Mouse (Mus musculus) heart, adult 2 months (tissue): ENCODE results near the gene Aadac. TPM values are rescaled to one million over a fixed set of nuclear protein-coding genes. Genes with fewer than 3 reads are reported as not detected.

ENCODE experiments used
- DNase-seq, 2 experiments: peaks; one replicate each; pipeline ENCODE4 v3.0.0; 2021
- H3K27ac ChIP-seq: fragments of 200-600 bp; 2 replicates; pipeline ENCODE4 v1.8.1; 2022
- H3K27me3 ChIP-seq: fragments of 200-500 bp; 2 replicates; pipeline ENCODE4 v1.6.1; 2012; ENCODE audit warnings: mild to moderate bottlenecking, low read length, inconsistent platforms, mixed read lengths; ENCODE audit not compliant: control insufficient read depth, insufficient read depth
- H3K36me3 ChIP-seq: fragments of 200-500 bp; 2 replicates; pipeline ENCODE4 v1.6.1; 2012; ENCODE audit warnings: low read length, inconsistent platforms; ENCODE audit not compliant: control insufficient read depth, insufficient read depth
- H3K4me1 ChIP-seq: fragments of 200-500 bp; 2 replicates; pipeline ENCODE4 v1.6.1; 2011; ENCODE audit warnings: low read length; ENCODE audit not compliant: control insufficient read depth, insufficient read depth
- H3K4me3 ChIP-seq: fragments of 200-600 bp; 2 replicates; pipeline ENCODE4 v1.8.1; 2022
- H3K79me2 ChIP-seq: fragments of 200-500 bp; replicated peaks from 2 replicates; pipeline ENCODE4 v1.6.1; 2012; ENCODE audit warnings: mild to moderate bottlenecking, inconsistent platforms, low read length, moderate library complexity, mixed read lengths; ENCODE audit not compliant: control insufficient read depth, insufficient read depth
- H3K9ac ChIP-seq: fragments of 200-500 bp; 2 replicates; pipeline ENCODE4 v1.6.1; 2012; ENCODE audit warnings: low read depth, mild to moderate bottlenecking, control low read depth, inconsistent platforms, low read length, mixed read lengths
- CTCF ChIP-seq: fragments of 200-600 bp; IDR thresholded peaks from 2 replicates; pipeline ENCODE4 v1.8.1; 2022; ENCODE audit warnings: antibody characterized with exemption, mild to moderate bottlenecking, moderate library complexity
- EP300 ChIP-seq: fragments of 200-500 bp; IDR thresholded peaks from 2 replicates; pipeline ENCODE4 v1.6.1; 2011; ENCODE audit warnings: low read depth, low read length, control low read depth; ENCODE audit not compliant: insufficient read depth
- POLR2A ChIP-seq: fragments of 200-500 bp; IDR thresholded peaks from 2 replicates; pipeline ENCODE4 v1.6.1; 2011; ENCODE audit warnings: mild to moderate bottlenecking, low read depth, low read length, control low read depth; ENCODE audit not compliant: insufficient read depth
- WGBS: fragments of 180-500 bp; shearing (Covaris S2); methylation state at CpG from one replicate; pipeline ENCODE4 v1.1.7; 2018; 5-methylcytosine and 5-hydroxymethylcytosine counted together
- intact Hi-C: fragments of 180-260 bp; cut with DNase I; formaldehyde crosslinking; loops from one replicate; pipeline ENCODE4 v1.15.1; 2025
- long read RNA-seq: library from polyadenylated mRNA; stranded (forward); transcript quantifications from one replicate; pipeline ENCODE4 v2.0.0, GENCODE M21; 2021
- polyA plus RNA-seq: library from polyadenylated mRNA; depleted of rRNA; stranded (reverse); fragments of >200 nt; gene quantifications from 2 replicates; pipeline ENCODE4 v1.2.3, GENCODE M21; 2012; rRNA removed
- total RNA-seq, 2 experiments: library from RNA; stranded (reverse); gene quantifications; 2 replicates each; pipeline ENCODE4 v1.2.3; 2021

Aadac gene
- total RNA-seq (not detected), polyA plus RNA-seq (0.12 TPM in 1 of 2 replicates, not detected in the other)
- long read RNA-seq, result 0 reads

DNA sequence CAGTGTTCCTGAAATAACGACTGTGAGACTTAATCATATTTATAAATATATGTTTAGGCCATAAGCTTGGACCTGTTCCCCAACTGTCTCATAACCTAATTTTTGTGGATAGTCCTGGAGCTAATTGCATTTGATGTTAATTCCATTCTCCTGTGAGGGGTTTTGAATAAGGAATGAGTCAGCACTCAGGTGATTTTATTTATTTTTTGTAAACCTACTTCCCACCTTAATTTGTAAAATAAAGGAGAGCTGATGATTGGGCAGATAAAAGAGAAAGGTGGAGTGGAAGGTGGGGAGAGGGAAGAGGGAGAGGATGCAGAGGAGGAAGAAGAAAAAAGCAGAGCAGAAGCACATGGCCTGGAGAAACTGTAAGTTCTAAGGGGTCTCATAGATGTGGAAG is at the start of gene Aadac:
Gene Aadac (plus strand): TSS at position 301 of the 400 bp plus-strand sequence.
- WGBS, result 57% methylated on average over 1 of the region's 1 CpGs

DNA sequence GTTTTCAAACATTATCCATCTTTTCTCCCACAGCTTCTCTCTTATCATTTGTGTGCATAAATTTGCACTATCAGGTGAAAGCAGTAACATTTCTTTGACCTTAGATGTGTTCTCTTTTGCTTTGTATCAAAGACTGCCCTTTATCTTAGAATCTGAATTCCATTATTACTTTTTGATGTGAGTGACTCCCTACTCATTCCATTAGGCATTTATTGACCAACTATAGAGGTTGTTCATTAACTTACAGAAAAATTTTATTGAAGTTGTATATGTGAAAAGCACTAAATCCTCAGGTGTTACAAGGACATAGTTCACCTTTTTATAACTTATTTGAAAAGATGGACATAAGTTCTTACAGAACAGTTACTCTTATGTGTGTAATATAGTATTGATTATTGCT is 21.9 kb upstream of the Aadac start:
- H3K9ac ChIP-seq, result no peak overlapping the region
- no peak overlapping the region for H3K4me3 ChIP-seq
- DNase-seq, result no peak
- TF ChIP-seq EP300 (no peak), POLR2A (no peak), CTCF (no peak)
- H3K36me3 ChIP-seq, result no peaks in the 10 kb centered on the region
- no peaks in the 10 kb centered on the region for H3K27me3 ChIP-seq
- intact Hi-C loops, result no loop called here
- no peaks in the 10 kb centered on the region for H3K4me1 ChIP-seq
- H3K79me2 ChIP-seq, result no peaks in the 10 kb centered on the region
- no peak overlapping the region for H3K27ac ChIP-seq

More for the DNA sequence above, at the start of gene Aadac:
- H3K79me2 ChIP-seq, result no peaks in the 10 kb centered on the region
- DNase-seq, result no peak
- no peak for TF ChIP-seq POLR2A
- TF ChIP-seq EP300, result no peak
- no peak for TF ChIP-seq CTCF
- intact Hi-C loops, result no loop called here
- H3K4me3 ChIP-seq, result no peak within 1 kb of the TSS
- no peaks in the 10 kb centered on the region for H3K4me1 ChIP-seq
- H3K9ac ChIP-seq, result no peak within 1 kb of the TSS
- H3K36me3 ChIP-seq, result no peaks in the 10 kb centered on the region
- H3K27me3 ChIP-seq, result no peaks in the 10 kb centered on the region
- no peak within 1 kb of the TSS for H3K27ac ChIP-seq

DNA sequence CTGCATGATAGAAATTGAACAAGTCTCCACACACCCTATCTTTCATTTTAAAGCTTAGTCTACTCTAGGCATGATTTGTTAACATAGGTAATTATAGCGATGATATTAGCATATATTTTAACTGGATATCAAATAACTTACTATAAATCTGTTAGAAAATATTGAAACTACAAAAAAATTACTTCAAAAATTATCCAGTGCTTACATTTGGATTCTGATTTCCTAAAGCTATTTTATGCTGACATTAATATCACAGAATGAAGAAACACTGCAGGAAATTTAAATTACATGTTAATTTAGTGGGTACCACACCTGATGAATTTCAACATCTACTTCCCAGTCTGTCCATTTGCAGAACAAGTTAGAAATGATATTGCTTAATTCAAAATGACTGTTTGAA is 19.1 kb upstream of the Aadac start, which contains the start of gene Aadacl2:
Gene Aadacl2 (plus strand): TSS at position 301 of the 400 bp plus-strand sequence.
- H3K27ac ChIP-seq, result no peak within 1 kb of the TSS
- H3K36me3 ChIP-seq, result no peaks in the 10 kb centered on the region

DNA sequence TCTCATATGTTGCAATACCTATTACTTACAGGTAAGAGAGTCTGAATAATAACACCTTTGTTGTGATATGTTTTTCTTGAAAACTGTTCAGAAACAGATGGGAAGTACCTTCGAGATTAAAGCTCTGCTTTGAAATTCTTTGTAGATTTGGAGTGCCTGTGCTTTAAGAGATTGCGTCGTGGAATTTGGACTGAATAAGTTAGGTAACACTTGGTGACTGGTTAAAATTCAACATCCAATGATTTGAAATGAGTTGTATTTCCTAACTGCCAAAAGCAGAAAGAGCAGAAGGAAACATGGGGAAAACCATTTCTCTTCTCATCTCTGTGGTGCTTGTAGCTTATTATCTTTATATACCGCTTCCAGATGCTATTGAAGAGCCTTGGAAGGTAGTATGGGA is 6.0 kb downstream of the Aadac start:
- intact Hi-C loops, result no loop called here
- WGBS, result 76% methylated on average over 4 of the region's 4 CpGs

More for the DNA sequence above, 19.1 kb upstream of the Aadac start, which contains the start of gene Aadacl2:
- Histone ChIP-seq H3K4me3 (no peak within 1 kb of the TSS), H3K9ac (no peak within 1 kb of the TSS), H3K4me1 (no peaks in the 10 kb centered on the region), H3K79me2 (no peaks in the 10 kb centered on the region), H3K27me3 (no peaks in the 10 kb centered on the region)
- TF ChIP-seq EP300 (no peak), POLR2A (no peak), CTCF (no peak)
- 73% methylated on average over 1 of the region's 1 CpGs for WGBS
- no peak for DNase-seq
- intact Hi-C loops, result no loop called here

DNA sequence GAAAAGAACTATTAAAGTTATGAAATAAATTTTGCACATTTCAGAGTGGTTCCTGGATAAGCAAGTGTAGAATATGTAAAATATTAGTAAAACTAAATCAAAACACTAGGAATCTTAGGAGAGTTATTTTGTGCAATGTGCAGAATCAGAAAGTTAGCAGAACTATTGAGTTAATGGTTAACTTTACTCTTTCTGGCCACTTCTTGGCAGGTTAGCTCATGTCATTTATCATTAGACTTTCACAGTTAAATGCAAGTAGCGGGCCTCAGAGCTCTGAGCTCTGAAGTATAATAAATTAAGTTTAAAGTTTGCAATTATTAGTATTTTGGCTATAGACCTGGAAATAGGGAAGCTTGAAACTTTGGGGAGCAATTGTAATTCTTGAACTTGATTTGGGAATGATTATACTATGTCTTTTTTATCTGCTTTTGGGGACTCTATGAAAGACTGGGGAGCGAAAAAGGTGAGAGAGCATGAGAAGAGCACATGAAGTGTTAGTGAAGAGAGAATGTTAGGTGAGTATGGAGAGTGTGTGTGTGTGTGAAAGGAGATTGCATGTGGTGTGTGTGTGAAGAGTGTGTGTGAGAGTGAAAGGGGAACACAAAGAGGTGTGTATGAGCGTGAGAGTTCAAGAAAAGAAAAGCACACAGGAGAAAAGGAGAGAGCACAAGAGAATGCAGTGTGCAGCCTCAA is 20.9 kb downstream of the Aadac start:
- Histone ChIP-seq H3K36me3 (no peaks in the 10 kb centered on the region), H3K4me1 (no peaks in the 10 kb centered on the region), H3K27me3 (no peaks in the 10 kb centered on the region), H3K9ac (no peak overlapping the region), H3K4me3 (no peak overlapping the region), H3K27ac (no peak overlapping the region), H3K79me2 (no peaks in the 10 kb centered on the region)
- TF ChIP-seq EP300 (no peak), CTCF (no peak)
- 88% methylated on average over 3 of the region's 3 CpGs for WGBS
- no peak for DNase-seq
- intact Hi-C loops, result no loop called here

More for the DNA sequence above, 6.0 kb downstream of the Aadac start:
- no peak overlapping the region for H3K9ac ChIP-seq
- no peaks in the 10 kb centered on the region for H3K27me3 ChIP-seq
- no peaks in the 10 kb centered on the region for H3K4me1 ChIP-seq
- H3K36me3 ChIP-seq, result no peaks in the 10 kb centered on the region
- H3K4me3 ChIP-seq, result no peak overlapping the region
- TF ChIP-seq POLR2A, result no peak
- no peak for TF ChIP-seq CTCF
- no peak for TF ChIP-seq EP300
- no peak overlapping the region for H3K27ac ChIP-seq
- no peaks in the 10 kb centered on the region for H3K79me2 ChIP-seq
- no peak for DNase-seq

DNA sequence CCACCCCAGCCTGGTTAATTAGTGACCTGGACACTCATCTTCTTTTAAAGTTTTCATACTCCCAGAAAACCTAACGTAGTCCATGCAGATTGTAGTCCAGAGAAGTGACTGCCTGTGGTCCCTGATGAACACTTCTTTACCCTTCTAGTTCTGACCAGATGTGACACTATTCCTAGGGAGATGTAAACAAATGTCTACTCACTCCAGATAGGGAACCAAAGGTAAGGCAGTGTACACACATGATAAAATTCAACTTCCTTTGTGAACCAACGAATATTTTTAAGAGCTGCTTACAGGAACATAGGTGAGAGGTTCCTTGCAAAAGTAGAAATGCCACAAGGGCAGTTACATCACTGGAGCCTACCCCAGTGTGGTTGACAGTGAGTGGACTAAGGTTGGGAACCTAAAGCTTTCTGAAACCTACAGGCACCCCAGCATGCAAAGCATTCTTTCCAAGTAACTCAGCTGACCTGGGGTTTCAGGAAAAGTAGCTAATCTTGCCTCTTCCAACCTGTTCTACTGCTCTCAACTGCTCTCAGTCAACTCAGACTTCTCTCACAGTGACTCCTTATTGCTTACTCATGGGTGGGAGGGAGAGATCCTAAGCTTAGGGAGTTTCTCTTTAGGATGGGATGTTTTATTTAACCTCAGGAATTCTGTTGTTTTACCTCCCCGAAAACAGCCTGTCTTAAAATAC is 27.9 kb downstream of the Aadac start:
- Histone ChIP-seq H3K36me3 (no peaks in the 10 kb centered on the region), H3K79me2 (no peaks in the 10 kb centered on the region), H3K4me3 (no peak overlapping the region), H3K4me1 (no peaks in the 10 kb centered on the region), H3K27ac (no peak overlapping the region), H3K27me3 (no peaks in the 10 kb centered on the region), H3K9ac (no peak overlapping the region)
- intact Hi-C loops, result loop anchor here (10.0 kb wide), 1 partner anchor 179 kb away; no protein-coding TSS in a partner anchor
- WGBS, result 63% methylated on average over 3 of the region's 3 CpGs
- no peak for DNase-seq
- TF ChIP-seq POLR2A (no peak), EP300 (no peak), CTCF (no peak)
